Mouse (Mus musculus) liver, postnatal 0 days (tissue): Measurements from ENCODE around the gene Dysf.

ENCODE experiments used
- CTCF ChIP-seq: sonication (generic); IDR thresholded peaks from 2 replicates; pipeline ENCODE4 v1.5.1; 2016; ENCODE audit warnings: antibody characterized with exemption, low read depth
- EP300 ChIP-seq: IDR thresholded peaks from 2 replicates; pipeline ENCODE4 v1.6.1; 2016; ENCODE audit warnings: antibody characterized with exemption, low read depth, mild to moderate bottlenecking

DNA sequence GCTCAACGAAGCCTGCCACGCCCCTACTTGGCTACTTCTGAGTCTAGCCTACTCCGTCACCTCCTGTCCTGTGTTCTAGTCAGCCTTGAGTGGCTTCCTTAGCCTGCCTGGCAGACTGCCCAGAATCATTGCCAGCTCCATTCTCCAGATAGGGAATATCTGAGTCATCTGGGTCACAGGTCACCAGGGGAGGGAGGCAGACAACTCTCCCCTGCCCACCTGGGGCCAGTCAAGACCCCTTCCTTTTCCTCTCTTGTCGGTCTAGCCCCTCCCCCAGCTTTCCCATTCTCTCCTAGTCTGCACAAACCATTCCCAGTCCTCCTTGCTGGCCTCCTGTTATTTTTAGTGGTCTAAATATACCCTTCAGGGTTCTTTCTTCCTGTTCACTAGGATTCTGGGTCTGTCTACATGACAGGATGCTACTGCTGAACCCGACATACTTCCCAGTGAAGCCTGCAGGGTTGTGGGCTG lies 50.3 kb downstream of the Dysf start:
- TF ChIP-seq CTCF (no peak), EP300 (no peak)
